Mouse (Mus musculus) midbrain, embryonic 12.5 days (tissue): ENCODE results near the gene Dhx9. TPM values are rescaled to one million over a fixed set of nuclear protein-coding genes. Genes with fewer than 3 reads are reported as not detected.
A peak's percentile ranks its signal among the peaks of the same experiment; 100 is the strongest.
"Not testable (repeated sequence)": the region's sequence is repeated elsewhere in the genome, so short reads cannot be mapped to it uniquely, and the experiment has no call there.

Experiments
- ATAC-seq: fragments of 200-750 bp; cut with Nextera tagmentation; 2 replicates; pipeline ENCODE4 v1.8.0; 2017; ENCODE audit warnings: low read depth, moderate TSS enrichment, moderate library complexity; ENCODE audit not compliant: low FRiP score
- H3K27ac ChIP-seq: fragments of 300-500 bp; sonication (generic); replicated peaks from 2 replicates; pipeline ENCODE4 v1.5.1; 2016; ENCODE audit warnings: mild to moderate bottlenecking
- H3K27me3 ChIP-seq: fragments of 300-500 bp; sonication (generic); 2 replicates; pipeline ENCODE4 v1.6.1; 2016; ENCODE audit warnings: mild to moderate bottlenecking
- H3K36me3 ChIP-seq: fragments of 300-500 bp; sonication (generic); 2 replicates; pipeline ENCODE4 v1.6.1; 2016
- H3K4me1 ChIP-seq: fragments of 300-500 bp; sonication (generic); 2 replicates; pipeline ENCODE4 v1.6.1; 2016
- H3K4me2 ChIP-seq: fragments of 300-500 bp; sonication (generic); replicated peaks from 2 replicates; pipeline ENCODE4 v1.6.1; 2016; ENCODE audit warnings: mild to moderate bottlenecking, moderate library complexity
- H3K4me3 ChIP-seq: fragments of 300-500 bp; sonication (generic); 2 replicates; pipeline ENCODE4 v1.5.1; 2016; ENCODE audit warnings: mild to moderate bottlenecking
- H3K9ac ChIP-seq: fragments of 300-500 bp; sonication (generic); replicated peaks from 2 replicates; pipeline ENCODE4 v1.6.1; 2016; ENCODE audit warnings: mild to moderate bottlenecking, moderate library complexity
- H3K9me3 ChIP-seq: fragments of 300-500 bp; sonication (generic); 2 replicates; pipeline ENCODE4 v1.6.1; 2016; ENCODE audit warnings: mild to moderate bottlenecking
- WGBS: fragments of 180-500 bp; shearing (Covaris S2); methylation state at CpG from one replicate; pipeline ENCODE4 v1.1.7; 2016; 5-methylcytosine and 5-hydroxymethylcytosine counted together
- polyA plus RNA-seq: library from polyadenylated mRNA; unstranded; fragments of >200 nt; fragmentation: Nextera tagmentation; extraction: Ambion mirVana; gene quantifications from 2 replicates; pipeline ENCODE4 v1.2.1, GENCODE M21; 2016

The Dhx9 gene
- polyA plus RNA-seq, 1 experiment from 2014 or later: 50.3 TPM

DNA sequence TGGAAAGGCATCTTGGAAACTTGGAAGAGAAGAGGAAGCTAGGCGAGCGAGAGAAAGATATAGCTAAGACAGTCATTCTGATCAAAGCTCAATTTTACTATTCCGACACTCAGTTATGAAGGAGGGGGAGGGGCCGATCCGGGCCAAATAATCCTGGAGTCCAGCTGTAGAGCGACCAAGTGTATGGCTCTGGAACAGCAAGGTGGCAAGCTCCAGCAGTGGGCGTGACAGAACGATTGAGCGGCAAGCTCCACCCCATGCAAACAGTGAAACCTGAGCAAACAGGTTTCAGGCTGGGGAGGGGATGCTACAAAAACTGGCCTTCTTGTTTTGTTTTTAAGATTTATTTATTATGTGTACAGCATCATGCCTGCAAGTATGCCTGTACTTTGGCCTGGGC, 12.6 kb upstream of the Dhx9 start:
- no peak overlapping the region for H3K9ac ChIP-seq
- no peaks in the 10 kb centered on the region for H3K36me3 ChIP-seq

DNA sequence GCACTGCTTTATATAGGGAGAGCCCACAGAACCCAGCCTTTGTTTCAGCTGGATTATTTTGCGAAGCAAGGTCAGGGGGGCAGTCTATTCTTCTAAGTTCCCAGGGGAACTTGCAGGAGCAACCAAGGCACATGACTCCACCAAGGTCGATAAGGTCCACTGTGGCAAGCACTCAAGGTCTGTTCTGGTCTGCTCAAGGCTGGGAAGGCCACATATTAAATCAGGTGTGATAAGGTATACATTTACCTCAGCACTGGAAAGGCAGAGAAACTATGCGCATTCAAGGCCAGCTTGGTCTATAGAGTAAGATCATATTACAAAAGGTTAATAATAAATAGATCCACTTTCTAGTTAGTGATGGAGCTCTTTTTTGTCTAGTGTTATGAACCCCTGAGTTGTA, 8.6 kb upstream of the Dhx9 start:
- Histone ChIP-seq H3K9me3 (no peaks in the 10 kb centered on the region), H3K4me1 (no peaks in the 10 kb centered on the region; the same call in 1 of the 2 replicates), H3K27ac (no peak overlapping the region), H3K4me2 (no peak overlapping the region), H3K36me3 (no peaks in the 10 kb centered on the region), H3K27me3 (no peaks in the 10 kb centered on the region), H3K4me3 (no peak overlapping the region), H3K9ac (no peak overlapping the region)
- ATAC-seq: no peak
- 74% methylated on average over 3 of the region's 3 CpGs for WGBS

More for the DNA sequence above, 12.6 kb upstream of the Dhx9 start:
- H3K27ac ChIP-seq: no peak overlapping the region
- H3K4me2 ChIP-seq: no peak overlapping the region
- no peak overlapping the region for H3K4me3 ChIP-seq
- no peaks in the 10 kb centered on the region for H3K4me1 ChIP-seq
- H3K27me3 ChIP-seq: no peaks in the 10 kb centered on the region
- no peak for ATAC-seq
- 90% methylated on average over 9 of the region's 9 CpGs for WGBS
- no peaks in the 10 kb centered on the region for H3K9me3 ChIP-seq

DNA sequence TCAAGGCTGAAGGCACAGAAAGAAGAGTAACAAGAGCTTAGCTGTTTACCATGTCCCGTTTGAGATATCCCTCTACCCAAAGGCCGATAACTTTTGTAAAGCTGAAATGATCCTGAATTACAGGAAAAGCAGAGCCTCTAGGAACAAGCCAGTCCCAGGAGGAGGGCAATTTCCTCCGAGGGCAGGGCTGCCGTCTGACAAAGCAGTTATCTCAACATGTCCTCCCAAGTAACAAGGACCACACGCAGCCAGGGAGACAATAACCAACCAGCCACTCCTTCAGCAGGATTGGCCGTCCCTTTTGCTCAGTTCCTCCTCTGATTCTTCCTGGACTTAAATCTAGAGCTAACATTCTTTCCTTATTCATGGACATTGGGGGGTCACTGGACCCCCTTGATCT, 6.5 kb upstream of the Dhx9 start:
- 30% methylated on average over 6 of the region's 6 CpGs for WGBS

DNA sequence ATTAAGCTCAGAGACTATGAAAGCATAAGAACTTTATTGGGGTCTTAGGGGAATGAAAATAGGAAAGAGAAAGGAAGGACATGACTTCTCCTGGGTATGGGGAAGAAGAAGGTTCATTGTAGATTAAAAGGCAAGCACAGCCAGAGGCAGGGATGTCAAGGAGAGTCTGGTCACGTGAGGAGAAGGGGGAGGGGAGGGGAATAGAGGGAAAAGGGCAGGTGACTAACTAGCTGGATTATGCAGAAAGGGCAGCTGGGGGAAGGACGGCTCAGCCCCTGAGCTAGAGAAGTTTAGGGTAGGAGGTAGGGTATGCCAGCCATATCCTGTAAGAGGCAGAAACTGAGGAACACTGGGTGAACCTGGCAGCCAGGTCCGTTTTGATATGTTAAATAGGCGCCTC, 5.9 kb upstream of the Dhx9 start:
- Histone ChIP-seq H3K27me3 (no peaks in the 10 kb centered on the region), H3K27ac (no peak overlapping the region), H3K4me3 (no peak overlapping the region), H3K36me3 (no peaks in the 10 kb centered on the region), H3K4me2 (no peak overlapping the region), H3K9ac (no peak overlapping the region), H3K4me1 (no peaks in the 10 kb centered on the region; the same call in 1 of the 2 replicates), H3K9me3 (no peaks in the 10 kb centered on the region)
- WGBS: 16% methylated on average over 4 of the region's 4 CpGs
- ATAC-seq: no peak

More for the DNA sequence above, 6.5 kb upstream of the Dhx9 start:
- Histone ChIP-seq H3K27ac (no peak overlapping the region), H3K4me3 (no peak overlapping the region), H3K36me3 (no peaks in the 10 kb centered on the region), H3K4me1 (no peaks in the 10 kb centered on the region; the same call in 1 of the 2 replicates), H3K9ac (no peak overlapping the region), H3K9me3 (no peaks in the 10 kb centered on the region), H3K4me2 (no peak overlapping the region), H3K27me3 (no peaks in the 10 kb centered on the region)
- ATAC-seq: no peak

DNA sequence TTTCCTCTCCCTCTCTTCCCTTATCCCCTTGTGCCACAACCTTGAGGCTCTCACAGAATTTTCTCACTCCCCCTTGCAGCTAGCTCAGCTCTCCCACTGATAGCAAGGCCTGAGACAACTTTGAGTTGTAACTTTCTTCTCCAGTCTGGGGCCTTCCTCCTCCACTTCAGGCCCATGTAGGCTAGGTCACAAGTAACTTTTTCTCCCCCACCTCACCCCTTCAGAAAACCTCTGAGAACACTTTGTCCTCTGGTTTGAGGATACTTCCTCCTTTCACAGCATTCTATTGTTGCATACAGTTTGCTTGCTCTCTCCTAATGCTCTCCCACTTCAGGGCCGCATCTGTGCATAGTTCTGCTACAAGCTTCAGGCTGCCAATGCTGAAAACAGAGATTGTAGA, 4.4 kb upstream of the Dhx9 start:
- no peak overlapping the region for H3K4me3 ChIP-seq
- H3K27ac ChIP-seq: no peak overlapping the region
- WGBS: 78% methylated on average over 1 of the region's 1 CpGs
- ATAC-seq: no peak
- H3K9ac ChIP-seq: no peak overlapping the region
- H3K4me1 ChIP-seq: no peaks in the 10 kb centered on the region; the same call in 1 of the 2 replicates
- no peaks in the 10 kb centered on the region for H3K27me3 ChIP-seq
- no peaks in the 10 kb centered on the region for H3K36me3 ChIP-seq
- no peak overlapping the region for H3K4me2 ChIP-seq
- H3K9me3 ChIP-seq: no peaks in the 10 kb centered on the region

DNA sequence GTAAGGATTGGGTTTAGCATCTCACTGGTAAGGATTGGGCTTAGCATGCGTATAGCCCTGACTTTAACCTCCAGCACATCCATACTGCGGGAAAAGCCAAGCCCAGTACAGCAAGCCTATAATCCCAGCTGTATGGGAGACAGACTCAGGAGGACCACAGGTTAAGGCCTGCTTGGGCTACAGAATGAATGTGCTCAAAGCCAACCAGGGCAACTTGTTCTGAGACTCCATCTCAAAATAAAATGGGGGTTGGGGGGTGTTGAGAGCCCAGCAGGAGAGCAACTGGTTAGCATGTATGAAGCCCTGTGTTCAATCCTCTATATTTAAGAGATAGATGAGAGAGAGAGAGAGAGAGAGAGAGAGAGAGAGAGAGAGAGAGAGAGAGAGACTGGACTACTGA, 3.9 kb upstream of the Dhx9 start:
- Histone ChIP-seq H3K27me3 (no peaks in the 10 kb centered on the region), H3K27ac (no peak overlapping the region), H3K9me3 (no peaks in the 10 kb centered on the region), H3K4me3 (no peak overlapping the region), H3K9ac (no peak overlapping the region), H3K36me3 (no peaks in the 10 kb centered on the region), H3K4me2 (no peak overlapping the region), H3K4me1 (no peaks in the 10 kb centered on the region; the same call in 1 of the 2 replicates)
- ATAC-seq: no peak
- 86% methylated on average over 2 of the region's 2 CpGs for WGBS

DNA sequence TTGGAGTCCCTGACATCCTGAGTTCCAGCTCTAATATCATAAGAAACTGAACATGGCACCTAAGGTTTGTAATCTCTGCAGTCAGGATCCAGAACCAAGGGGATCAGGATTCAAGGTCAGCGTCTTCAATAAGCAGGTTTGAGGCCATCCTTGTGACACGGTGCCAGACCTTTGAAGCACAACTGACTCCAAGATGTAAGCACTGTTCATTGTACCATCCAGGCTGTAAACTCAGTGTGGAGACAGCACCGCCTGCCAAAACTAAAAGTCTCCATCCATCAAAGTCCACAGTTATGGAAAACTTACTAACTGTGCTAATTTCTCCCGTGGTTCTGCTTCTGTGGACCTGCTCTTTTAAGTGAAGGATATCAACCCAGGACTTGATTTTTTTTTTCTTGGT, 2.5 kb upstream of the Dhx9 start:
- H3K36me3 ChIP-seq: no peaks in the 10 kb centered on the region
- WGBS: 90% methylated on average over 4 of the region's 4 CpGs
- no peaks in the 10 kb centered on the region for H3K27me3 ChIP-seq
- no peak overlapping the region for H3K4me2 ChIP-seq
- no peak for ATAC-seq
- no peak overlapping the region for H3K9ac ChIP-seq
- no peak overlapping the region for H3K27ac ChIP-seq
- H3K9me3 ChIP-seq: no peaks in the 10 kb centered on the region
- no peak overlapping the region for H3K4me3 ChIP-seq
- H3K4me1 ChIP-seq: peaks cover 10% of the 10 kb centered on the region

DNA sequence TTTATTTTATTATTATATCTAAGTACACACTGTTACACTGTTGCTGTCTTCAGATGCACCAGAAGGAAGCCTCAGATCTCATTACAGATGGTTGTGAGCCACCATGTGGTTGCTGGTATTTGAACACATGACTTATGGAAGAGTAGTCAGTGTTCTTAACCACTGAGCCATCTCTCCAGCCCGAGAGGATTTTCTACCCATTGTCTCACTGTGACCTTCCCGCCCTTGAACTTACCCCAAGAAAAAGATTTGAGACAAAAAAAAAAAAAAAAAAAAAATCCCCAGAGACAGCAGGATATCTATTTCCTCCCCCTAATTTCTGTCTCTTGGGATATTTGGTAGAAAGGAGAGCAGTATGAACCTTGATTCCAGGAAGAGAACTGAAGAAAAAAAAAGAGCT, 2.1 kb upstream of the Dhx9 start:
- Histone ChIP-seq H3K4me1 (peaks cover 14% of the 10 kb centered on the region), H3K27me3 (no peaks in the 10 kb centered on the region), H3K27ac (no peak overlapping the region), H3K4me3 (no peak overlapping the region), H3K9ac (no peak overlapping the region), H3K36me3 (no peaks in the 10 kb centered on the region), H3K9me3 (no peaks in the 10 kb centered on the region), H3K4me2 (no peak overlapping the region)
- ATAC-seq: no peak
- WGBS: 44% methylated on average over 2 of the region's 2 CpGs

DNA sequence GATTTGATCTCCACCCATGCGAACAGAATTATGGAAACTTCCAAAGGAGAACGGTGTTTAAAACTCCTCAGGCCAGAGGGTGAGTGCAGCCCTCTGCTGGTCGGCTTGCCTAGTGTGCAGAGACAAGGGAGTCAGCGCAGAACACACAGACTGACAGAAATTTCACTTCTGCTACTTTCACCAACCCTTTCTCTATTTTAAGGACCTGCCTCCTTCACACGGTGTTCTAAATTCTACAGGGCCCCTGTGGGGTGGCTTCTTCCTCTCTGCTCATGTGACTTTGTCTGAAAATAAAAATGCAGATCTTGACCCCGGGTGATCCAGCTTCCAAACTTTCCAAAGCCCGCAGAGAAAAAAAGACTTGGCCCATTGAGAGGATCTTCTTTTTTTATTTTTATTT, 1.7 kb upstream of the Dhx9 start:
- no peak overlapping the region for H3K4me2 ChIP-seq
- no peak overlapping the region for H3K9ac ChIP-seq
- no peak overlapping the region for H3K27ac ChIP-seq
- no peaks in the 10 kb centered on the region for H3K36me3 ChIP-seq
- H3K9me3 ChIP-seq: no peaks in the 10 kb centered on the region
- no peaks in the 10 kb centered on the region for H3K27me3 ChIP-seq
- ATAC-seq: no peak
- no peak overlapping the region for H3K4me3 ChIP-seq
- H3K4me1 ChIP-seq: peaks cover 18% of the 10 kb centered on the region
- 50% methylated on average over 7 of the region's 7 CpGs for WGBS

DNA sequence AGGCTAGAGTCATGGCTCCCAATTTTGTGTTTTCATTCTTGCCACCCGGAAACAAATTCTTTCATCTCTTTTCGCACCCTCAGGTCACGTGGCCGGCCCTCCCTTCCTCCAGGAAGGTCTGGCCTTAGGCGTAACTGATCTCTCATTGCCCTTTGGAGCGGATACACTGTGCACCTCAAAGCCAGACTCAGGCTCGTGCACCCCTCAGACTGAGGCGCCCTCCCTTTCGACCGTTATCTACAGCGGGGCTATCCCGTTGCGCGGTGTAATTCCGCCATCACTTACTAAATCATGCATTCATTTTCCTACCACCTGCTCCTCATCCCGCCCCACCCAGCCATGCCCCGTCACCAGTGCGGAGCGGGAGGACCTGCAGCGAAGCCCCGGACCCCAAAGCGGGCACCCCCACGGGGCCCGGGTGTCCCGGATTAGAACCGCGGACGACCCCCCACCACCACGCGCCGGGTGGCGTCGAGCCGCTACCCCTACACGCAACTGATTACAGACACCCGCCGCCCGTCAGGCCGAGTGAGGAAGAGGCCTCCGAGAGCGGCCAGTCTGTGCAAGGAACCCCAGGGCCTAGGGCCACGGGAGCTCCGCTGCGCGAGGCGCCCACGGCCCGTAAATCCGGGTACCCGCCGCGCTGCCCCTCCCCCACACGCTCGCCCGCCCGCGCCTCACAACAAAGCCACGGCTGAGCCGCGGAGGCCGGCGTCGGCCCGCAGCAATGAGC, 527 bp downstream of the Dhx9 start:
- under 1% methylated on average over 64 of the region's 64 CpGs for WGBS
- peak; percentile 80 for ATAC-seq
- H3K9me3 ChIP-seq: no peaks in the 10 kb centered on the region

DNA sequence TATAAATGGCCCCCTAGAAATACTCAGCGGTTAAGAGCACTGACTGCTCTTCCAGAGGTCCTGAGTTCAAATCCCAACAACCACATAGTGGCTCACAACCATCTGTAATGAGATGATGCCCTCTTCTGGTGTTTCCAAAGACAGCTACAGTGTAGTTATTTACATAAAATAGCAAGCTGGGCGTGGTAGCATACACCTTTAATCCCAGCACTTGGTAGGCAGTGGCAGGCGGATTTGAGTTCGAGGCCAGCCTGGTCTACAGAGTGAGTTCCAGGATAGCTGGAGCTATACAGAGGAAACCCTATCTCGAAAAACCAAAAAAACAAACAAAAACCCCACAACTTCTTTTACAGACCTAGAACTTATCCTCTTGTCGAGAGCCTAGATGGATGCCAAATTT, 1.3 kb downstream of the Dhx9 start:
- peaks cover 25% of the 10 kb centered on the region for H3K4me1 ChIP-seq
- H3K4me3 ChIP-seq: peak overlapping the region; percentile 100
- H3K9me3 ChIP-seq, H3K27me3 ChIP-seq, ATAC-seq, H3K27ac ChIP-seq: not testable (repeated sequence)
- WGBS: 11% methylated on average over 6 of the region's 6 CpGs
- peak overlapping the region; percentile 91 for H3K4me2 ChIP-seq
- H3K9ac ChIP-seq: peak overlapping the region; percentile 98
- peaks cover 15% of the 10 kb centered on the region for H3K36me3 ChIP-seq

More for the DNA sequence above, 527 bp downstream of the Dhx9 start:
- peak overlapping the region; percentile 94 for H3K27ac ChIP-seq
- H3K4me3 ChIP-seq: peak overlapping the region; percentile 100
- H3K27me3 ChIP-seq: no peaks in the 10 kb centered on the region
- H3K4me2 ChIP-seq: peak overlapping the region; percentile 91
- peaks cover 8% of the 10 kb centered on the region; the same call in 1 of the 2 replicates for H3K36me3 ChIP-seq
- H3K9ac ChIP-seq: peak overlapping the region; percentile 98
- H3K4me1 ChIP-seq: peaks cover 25% of the 10 kb centered on the region

DNA sequence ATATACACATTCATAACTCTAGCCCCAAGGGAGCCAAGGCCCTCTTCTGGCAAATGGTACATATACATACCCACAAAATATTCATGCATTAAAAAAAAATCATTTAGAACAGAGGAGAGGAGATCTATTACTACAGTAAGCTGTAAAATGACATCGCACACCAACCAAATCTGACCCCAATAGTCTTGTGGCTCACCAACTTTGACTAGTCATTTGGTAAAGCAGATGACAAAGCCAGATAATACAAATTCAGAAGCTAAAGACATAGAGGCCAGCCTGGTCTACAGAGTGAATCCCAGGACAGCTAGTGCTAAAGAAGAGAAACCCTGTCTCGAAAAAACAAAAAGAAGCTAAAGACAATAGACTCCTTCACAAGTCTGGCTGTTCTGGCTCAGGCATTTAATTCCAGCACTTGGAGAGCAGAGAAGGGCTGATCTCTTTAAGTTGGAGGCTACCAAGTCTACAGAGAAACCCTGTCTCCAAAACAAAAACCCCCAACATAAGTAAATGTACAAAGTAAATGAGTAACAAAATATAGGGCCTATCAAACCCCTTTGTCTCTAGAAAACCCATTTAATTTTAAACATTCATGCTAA, 2.2 kb downstream of the Dhx9 start:
- H3K27me3 ChIP-seq: no peaks in the 10 kb centered on the region
- peak overlapping the region; percentile 100 for H3K4me3 ChIP-seq
- H3K4me2 ChIP-seq: peak overlapping the region; percentile 91
- peak overlapping the region; percentile 52; the same call in 1 of the 2 replicates for H3K9ac ChIP-seq
- no peak for ATAC-seq
- H3K9me3 ChIP-seq: no peaks in the 10 kb centered on the region
- peaks cover 25% of the 10 kb centered on the region for H3K4me1 ChIP-seq
- peaks cover 23% of the 10 kb centered on the region for H3K36me3 ChIP-seq
- H3K27ac ChIP-seq: no peak overlapping the region
- 43% methylated on average over 2 of the region's 2 CpGs for WGBS
